In genomic region chr5:74064844-74065243, GRCm38 (mm10) we compare ENCODE assay signal across 9 mouse cellular contexts. TPM values are rescaled to one million over a fixed set of nuclear protein-coding genes. Genes with fewer than 3 reads are reported as not detected.
A peak's percentile ranks its signal among the peaks of the same experiment; 100 is the strongest.
DNase-seq lines count a peak whose midpoint lies in the region; ATAC-seq and TF ChIP-seq lines count a peak whose summit lies in the region.
"Had no signal": no experiment of that assay in that cellular context is flagged by ENCODE, and none has a peak within 500 bp of the region (broad histone marks: within the 10 kb centered on the region; RNA-seq: fewer than 3 reads in every experiment).

No protein-coding gene starts in this region.

- H3K27ac ChIP-seq in limb, embryonic 12.5 days: no peak overlapping the region
- no peak overlapping the region for H3K27ac ChIP-seq in limb, embryonic 10.5 days
- no peak overlapping the region for H3K27ac ChIP-seq in hindbrain, embryonic 14.5 days
- peak overlapping the region; percentile 95 for H3K27ac ChIP-seq in olfactory bulb, adult 2 months (ENCODE audit: insufficient read depth, low read depth, low read length)
- no peak overlapping the region for H3K27ac ChIP-seq in midbrain, embryonic 10.5 days (replicated peaks)
- H3K27ac ChIP-seq: macrophage had no signal

- H3K4me1 ChIP-seq in limb, embryonic 12.5 days (replicated peaks): peaks cover 70% of the 10 kb centered on the region
- peaks cover 66% of the 10 kb centered on the region for H3K4me1 ChIP-seq in limb, embryonic 10.5 days
- H3K4me1 ChIP-seq in hindbrain, embryonic 14.5 days (replicated peaks; ENCODE audit: control insufficient read depth, insufficient read depth, low read length): peaks cover 32% of the 10 kb centered on the region
- H3K4me1 ChIP-seq in olfactory bulb, adult 2 months (ENCODE audit: control insufficient read depth, insufficient read depth, low read length): peaks cover 19% of the 10 kb centered on the region
- H3K4me1 ChIP-seq in midbrain, embryonic 10.5 days: peaks cover 37% of the 10 kb centered on the region

- H3K9ac ChIP-seq in limb, embryonic 12.5 days (replicated peaks): no peak overlapping the region
- H3K9ac ChIP-seq in hindbrain, embryonic 14.5 days: no peak overlapping the region

- 82% methylated on average over 7 of the region's 7 CpGs for WGBS in limb, embryonic 12.5 days
- WGBS in limb, embryonic 10.5 days: 81% methylated on average over 7 of the region's 7 CpGs
- 83% methylated on average over 7 of the region's 7 CpGs for WGBS in hindbrain, embryonic 14.5 days
- WGBS in olfactory bulb, adult 2 months: 38% methylated on average over 7 of the region's 7 CpGs
- 90% methylated on average over 7 of the region's 7 CpGs for WGBS in midbrain, embryonic 10.5 days

- no peak for TF ChIP-seq POLR2A in olfactory bulb, adult 2 months (IDR thresholded peaks at IDR 0.05; ENCODE audit: insufficient read depth, low read depth, low read length)

- no peaks in the 10 kb centered on the region for H3K27me3 ChIP-seq in limb, embryonic 12.5 days
- H3K27me3 ChIP-seq in limb, embryonic 10.5 days (ENCODE audit: low read depth, poor library complexity, severe bottlenecking): no peaks in the 10 kb centered on the region
- H3K27me3 ChIP-seq in hindbrain, embryonic 14.5 days (ENCODE audit: control insufficient read depth, insufficient read depth, low read length): no peaks in the 10 kb centered on the region
- no peaks in the 10 kb centered on the region; the same call in 1 of the 2 replicates for H3K27me3 ChIP-seq in midbrain, embryonic 10.5 days (ENCODE audit: low read depth, poor library complexity, severe bottlenecking)

- H3K9me3 ChIP-seq in limb, embryonic 12.5 days: no peaks in the 10 kb centered on the region
- no peaks in the 10 kb centered on the region for H3K9me3 ChIP-seq in limb, embryonic 10.5 days (replicated peaks)
- no peaks in the 10 kb centered on the region for H3K9me3 ChIP-seq in hindbrain, embryonic 14.5 days (ENCODE audit: control insufficient read depth, low read length)
- H3K9me3 ChIP-seq in midbrain, embryonic 10.5 days (replicated peaks): no peaks in the 10 kb centered on the region

- H3K36me3 ChIP-seq in limb, embryonic 12.5 days: 0 out of 2 replicates have a peak, but pooled peaks cover 4% of the 10 kb centered on the region
- H3K36me3 ChIP-seq in limb, embryonic 10.5 days: peaks cover 7% of the 10 kb centered on the region; the same call in 1 of the 2 replicates
- no peaks in the 10 kb centered on the region for H3K36me3 ChIP-seq in hindbrain, embryonic 14.5 days (replicated peaks; ENCODE audit: control insufficient read depth, insufficient read depth)
- H3K36me3 ChIP-seq in midbrain, embryonic 10.5 days: no peaks in the 10 kb centered on the region

- TF ChIP-seq CTCF in olfactory bulb, adult 2 months (IDR thresholded peaks at IDR 0.05; ENCODE audit: insufficient read depth, low read depth, low read length): no peak

- no peak for ATAC-seq in limb, embryonic 12.5 days (ENCODE audit: insufficient number of reproducible peaks, insufficient read depth, low FRiP score, low TSS enrichment, low read depth)
- ATAC-seq in hindbrain, embryonic 14.5 days (ENCODE audit: low FRiP score): no peak
- ATAC-seq in activated CD4-positive, CD25-positive, alpha-beta regulatory T cell, adult 4 months: no peak

- H3K4me2 ChIP-seq in limb, embryonic 12.5 days: peak overlapping the region; percentile 62
- 0 out of 2 replicates have a peak overlapping the region, but pooled peaks have one; percentile 77 for H3K4me2 ChIP-seq in hindbrain, embryonic 14.5 days (replicated peaks)

- DNase-seq in limb, embryonic 10.5 days (ENCODE audit: low spot score): no peak
- DNase-seq in c-Kit-positive CD71-positive TER-119-negative erythroid progenitor cells, embryonic 14.5 days (ENCODE audit: low read depth): peak; percentile 61
- no peak for DNase-seq in hindbrain, embryonic 14.5 days (ENCODE audit: low spot score)
- DNase-seq in midbrain, embryonic 10.5 days (ENCODE audit: low spot score): no peak
- no peak for DNase-seq in Muller cell, postnatal 12 days (ENCODE audit: inconsistent ontology term)

- H3K4me3 ChIP-seq in limb, embryonic 12.5 days (replicated peaks): peak overlapping the region; percentile 90; the same call in 1 of the 2 replicates
- no peak overlapping the region for H3K4me3 ChIP-seq in limb, embryonic 10.5 days
- no peak overlapping the region for H3K4me3 ChIP-seq in hindbrain, embryonic 14.5 days (replicated peaks; ENCODE audit: low read length)
- peak overlapping the region; percentile 51 for H3K4me3 ChIP-seq in olfactory bulb, adult 2 months (ENCODE audit: insufficient read depth, low read depth, low read length)
- no peak overlapping the region for H3K4me3 ChIP-seq in midbrain, embryonic 10.5 days

RNA-seq across cellular contexts. Expression of gene Usp46, which starts 3.4 kb away (rescaled TPM):
- polyA plus RNA-seq in limb, embryonic 12.5 days (2016; fragmentation: Nextera tagmentation; extraction: Ambion mirVana): 47.2 and 49.3 TPM in 2 replicates
- polyA plus RNA-seq in limb, embryonic 10.5 days (2016; fragmentation: Nextera tagmentation; extraction: Ambion mirVana): 30.8 and 37.9 TPM in 2 replicates
- polyA plus RNA-seq in hindbrain, embryonic 14.5 days (2014; fragmentation: Nextera tagmentation; extraction: Ambion mirVana): 41.1 and 48.7 TPM in 2 replicates
- polyA plus RNA-seq in olfactory bulb, adult 2 months (2012; ENCODE audit: insufficient read depth, insufficient read length, low replicate concordance, missing spikeins): 164 TPM in 1 of 2 replicates, not detected in the other
- polyA plus RNA-seq in activated CD4-positive, CD25-positive, alpha-beta regulatory T cell, adult 4 months (2017; shearing (Covaris generic)): 10 to 100 TPM in 1 of 2 experiments, 1 to 10 TPM in 1; 8.4 to 10.6 TPM
- 29.7 and 30.1 TPM in 2 replicates for polyA plus RNA-seq in midbrain, embryonic 10.5 days (2016; fragmentation: Nextera tagmentation; extraction: Ambion mirVana)

Comparison
In these comparisons a context has a peak if more than half of its experiments do, and no peak if none do; other contexts are left out.
1. H3K4me3 ChIP-seq: peak in limb, embryonic 12.5 days (single experiment) and olfactory bulb, adult 2 months (single experiment); none in limb, embryonic 10.5 days (single experiment), hindbrain, embryonic 14.5 days (single experiment) and midbrain, embryonic 10.5 days (single experiment).